Mouse (Mus musculus): ENCODE measurements around the gene Creb3l1.

- TF ChIP-seq CTCF (IDR thresholded peaks at IDR 0.05; ENCODE audit: control insufficient read depth, insufficient read depth, insufficient replicate concordance, low read depth, low read length) (no peak), POLR2A (IDR thresholded peaks at IDR 0.05; ENCODE audit: control insufficient read depth, low read depth, low read length) (no peak; the same call in 1 of the 2 replicates)
Measured at GRCm38 (mm10) chr2:92023362-92024273, 684 bp downstream of the Creb3l1 start.
